Mouse (Mus musculus) midbrain, embryonic 10.5 days (tissue): Measurements from ENCODE around the gene Krtap5-5. TPM values are rescaled to one million over a fixed set of nuclear protein-coding genes. Genes with fewer than 3 reads are reported as not detected.
A peak's percentile ranks its signal among the peaks of the same experiment; 100 is the strongest.
"Not testable (repeated sequence)": the region's sequence is repeated elsewhere in the genome, so short reads cannot be mapped to it uniquely, and the experiment has no call there.

ENCODE experiments used
- DNase-seq: peaks from one replicate; pipeline ENCODE4 v3.0.0-alpha.2; 2017; ENCODE audit warnings: low spot score
- H3K27ac ChIP-seq: fragments of 300-500 bp; sonication (generic); replicated peaks from 2 replicates; pipeline ENCODE4 v1.5.1; 2016; ENCODE audit warnings: mild to moderate bottlenecking
- H3K27me3 ChIP-seq: fragments of 300-500 bp; sonication (generic); 2 replicates; pipeline ENCODE4 v1.6.1; 2016; ENCODE audit warnings: low read depth, mild to moderate bottlenecking; ENCODE audit not compliant: poor library complexity, severe bottlenecking
- H3K36me3 ChIP-seq: fragments of 300-500 bp; sonication (generic); 2 replicates; pipeline ENCODE4 v1.6.1; 2016; ENCODE audit warnings: mild to moderate bottlenecking, moderate library complexity
- H3K4me1 ChIP-seq: fragments of 300-500 bp; sonication (generic); 2 replicates; pipeline ENCODE4 v1.6.1; 2016
- H3K4me3 ChIP-seq: fragments of 300-500 bp; sonication (generic); 2 replicates; pipeline ENCODE4 v1.5.1; 2016; ENCODE audit warnings: mild to moderate bottlenecking, moderate library complexity
- H3K9me3 ChIP-seq: fragments of 300-500 bp; sonication (generic); replicated peaks from 2 replicates; pipeline ENCODE4 v1.6.1; 2016; ENCODE audit warnings: mild to moderate bottlenecking
- WGBS: fragments of 180-500 bp; shearing (Covaris S2); methylation state at CpG from one replicate; pipeline ENCODE4 v1.1.7; 2016; 5-methylcytosine and 5-hydroxymethylcytosine counted together
- polyA plus RNA-seq: library from polyadenylated mRNA; unstranded; fragments of >200 nt; fragmentation: Nextera tagmentation; extraction: Ambion mirVana; gene quantifications from 2 replicates; pipeline ENCODE4 v1.2.1, GENCODE M21; 2016

Krtap5-5 gene
- not detected in 2 replicates for polyA plus RNA-seq

DNA sequence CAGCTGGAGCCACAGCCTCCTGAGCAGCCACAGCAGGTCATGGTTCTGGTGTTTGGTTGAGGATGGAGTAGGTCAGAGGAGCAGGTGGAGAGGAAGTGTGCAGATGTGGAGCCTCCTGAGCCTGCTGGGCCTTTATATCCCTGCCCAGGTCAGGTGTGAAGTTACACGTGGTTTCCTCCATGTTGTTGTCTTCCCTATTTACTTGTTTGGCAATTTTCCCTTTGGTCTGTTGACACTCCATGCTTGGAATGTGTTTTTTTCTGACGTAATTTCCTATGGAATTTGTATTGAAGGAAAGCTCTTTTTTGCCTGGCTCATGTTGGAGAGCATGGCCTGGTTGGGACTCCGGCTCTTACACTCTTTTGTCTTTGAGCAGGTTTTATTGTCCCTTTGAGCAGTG, at the start of gene Krtap5-5:
TSS of gene Krtap5-5 (minus strand) at position 101 of the 400 bp plus-strand sequence.
- not testable (repeated sequence) for H3K27ac ChIP-seq, H3K4me1 ChIP-seq, H3K27me3 ChIP-seq, H3K9me3 ChIP-seq, DNase-seq, H3K4me3 ChIP-seq, H3K36me3 ChIP-seq
- WGBS: 75% methylated on average over 3 of the region's 3 CpGs

- not testable (repeated sequence) for H3K4me3 ChIP-seq, DNase-seq, H3K9me3 ChIP-seq, H3K36me3 ChIP-seq, H3K27ac ChIP-seq
- Histone ChIP-seq H3K27me3 (peaks cover 28% of the 10 kb centered on the region), H3K4me1 (peaks cover 13% of the 10 kb centered on the region)
- 57% methylated on average over 1 of the region's 1 CpGs for WGBS
Measured at GRCm38 (mm10) chr7:142279291-142279690, 49.5 kb upstream of the Krtap5-5 start.

DNA sequence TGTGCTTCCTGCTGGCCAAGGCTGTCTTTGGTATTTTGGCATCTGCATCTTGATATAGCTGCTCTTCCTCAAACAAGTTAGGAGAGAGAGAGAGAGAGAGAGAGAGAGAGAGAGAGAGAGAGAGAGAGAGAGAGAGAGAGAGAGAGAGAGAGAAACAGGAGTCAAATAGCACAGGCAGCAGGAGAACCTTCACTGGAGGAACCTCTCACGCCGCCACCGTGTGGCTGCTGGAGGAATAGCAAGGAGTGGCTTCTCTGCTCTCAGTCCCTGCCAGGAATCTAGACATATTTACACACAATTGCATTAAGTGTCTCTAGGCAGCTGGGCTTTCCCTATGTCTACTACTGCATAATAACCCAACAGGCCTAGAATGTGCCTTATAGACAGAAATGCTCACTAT, 48.4 kb upstream of the Krtap5-5 start:
- not testable (repeated sequence) for H3K4me1 ChIP-seq, H3K4me3 ChIP-seq, H3K27ac ChIP-seq, H3K9me3 ChIP-seq, H3K36me3 ChIP-seq
- DNase-seq: peak; percentile 52
- 2% methylated on average over 3 of the region's 3 CpGs for WGBS
- H3K27me3 ChIP-seq: peaks cover 21% of the 10 kb centered on the region

DNA sequence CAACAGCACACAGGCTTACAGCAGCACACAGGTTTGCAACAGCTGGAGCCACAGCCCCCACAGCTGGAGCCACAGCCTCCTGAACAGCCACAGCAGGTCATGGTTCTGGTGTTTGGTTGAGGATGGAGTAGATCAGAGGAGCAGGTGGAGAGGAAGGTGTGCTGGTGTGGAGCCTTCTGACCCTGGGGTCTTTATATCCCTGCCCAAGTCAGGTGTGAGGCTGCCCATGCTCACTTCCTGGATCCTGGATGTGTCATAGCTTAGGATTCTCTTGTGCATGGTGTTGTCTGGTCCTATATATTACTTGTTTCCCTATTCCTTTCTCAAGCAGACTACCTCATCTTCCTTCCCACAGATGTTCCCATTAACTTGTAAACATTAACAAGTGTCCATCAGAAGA, 44.5 kb upstream of the Krtap5-5 start, which contains the start of gene Gm4559:
TSS of gene Gm4559 (minus strand) at position 101 of the 400 bp plus-strand sequence.
- H3K27me3 ChIP-seq, H3K4me3 ChIP-seq, DNase-seq, H3K36me3 ChIP-seq, H3K27ac ChIP-seq, H3K4me1 ChIP-seq, H3K9me3 ChIP-seq: not testable (repeated sequence)

DNA sequence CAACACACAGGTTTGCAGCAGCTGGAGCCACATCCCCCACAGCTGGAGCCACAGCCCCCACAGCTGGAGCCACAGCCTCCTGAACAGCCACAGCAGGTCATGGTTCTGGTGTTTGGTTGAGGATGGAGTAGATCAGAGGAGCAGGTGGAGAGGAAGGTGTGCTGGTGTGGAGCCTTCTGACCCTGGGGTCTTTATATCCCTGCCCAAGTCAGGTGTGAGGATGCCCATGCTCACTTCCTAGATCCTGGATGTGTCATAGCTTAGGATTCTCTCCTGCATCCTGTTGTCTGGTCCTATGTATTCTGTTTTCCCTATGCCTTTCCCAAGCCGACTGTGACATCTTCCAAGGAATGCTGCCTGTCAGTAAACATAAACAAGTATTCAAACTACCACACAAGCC, 28.5 kb upstream of the Krtap5-5 start, which contains the start of gene Gm2431:
TSS of gene Gm2431 (minus strand) at position 101 of the 400 bp plus-strand sequence.
- not testable (repeated sequence) for H3K27me3 ChIP-seq, H3K36me3 ChIP-seq, H3K27ac ChIP-seq, H3K9me3 ChIP-seq, H3K4me1 ChIP-seq, H3K4me3 ChIP-seq, DNase-seq
- WGBS: 58% methylated on average over 1 of the region's 1 CpGs

GRCm38 (mm10) chr7:142255517-142255916, 25.7 kb upstream of the Krtap5-5 start:
- no peaks in the 10 kb centered on the region for H3K9me3 ChIP-seq
- no peak overlapping the region for H3K4me3 ChIP-seq
- no peaks in the 10 kb centered on the region for H3K27me3 ChIP-seq
- DNase-seq: no peak
- no peaks in the 10 kb centered on the region for H3K36me3 ChIP-seq
- 0% methylated on average over 2 of the region's 2 CpGs for WGBS
- H3K4me1 ChIP-seq: no peaks in the 10 kb centered on the region
- H3K27ac ChIP-seq: no peak overlapping the region

- DNase-seq: peak; percentile 35
- Histone ChIP-seq H3K27ac (no peak overlapping the region), H3K4me3 (no peak overlapping the region), H3K4me1 (no peaks in the 10 kb centered on the region), H3K36me3 (no peaks in the 10 kb centered on the region), H3K9me3 (no peaks in the 10 kb centered on the region), H3K27me3 (no peaks in the 10 kb centered on the region)
- 3% methylated on average over 1 of the region's 1 CpGs for WGBS
Measured at GRCm38 (mm10) chr7:142249824-142250223, 20.1 kb upstream of the Krtap5-5 start.

- Histone ChIP-seq H3K4me1 (no peaks in the 10 kb centered on the region), H3K4me3 (no peak within 1 kb of the TSS), H3K27me3 (no peaks in the 10 kb centered on the region), H3K9me3 (peaks cover 11% of the 10 kb centered on the region; the same call in 1 of the 2 replicates), H3K36me3 (no peaks in the 10 kb centered on the region), H3K27ac (no peak within 1 kb of the TSS)
- no peak for DNase-seq
- WGBS: 62% methylated on average over 2 of the region's 2 CpGs
Measured at GRCm38 (mm10) chr7:142240978-142241377, 11.2 kb upstream of the Krtap5-5 start, which contains the start of gene Gm40460. Gene Gm40460, minus strand, starts transcription at chr7:142241078.

DNA sequence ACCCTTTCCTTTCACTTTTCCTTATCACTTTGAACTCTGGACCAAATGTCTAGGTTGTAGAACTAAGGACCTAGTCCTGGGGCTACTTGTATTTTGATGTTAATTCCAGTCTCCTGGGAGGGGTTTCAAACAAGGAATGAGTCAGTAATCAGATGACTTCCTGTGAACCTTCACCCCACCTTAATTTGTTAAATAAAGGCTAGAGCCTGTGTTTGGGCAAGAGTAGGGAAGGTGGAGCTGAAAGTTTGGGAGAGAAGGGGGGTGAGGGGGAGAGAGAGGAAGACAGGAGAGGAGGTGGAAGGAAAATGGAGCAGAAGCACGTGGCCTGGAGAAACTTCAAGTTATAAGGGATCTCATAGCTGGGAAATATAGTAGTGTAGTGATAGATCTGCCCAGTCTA, 1.8 kb upstream of the Krtap5-5 start:
- H3K4me1 ChIP-seq: 0 out of 2 replicates have a peak, but pooled peaks cover 2% of the 10 kb centered on the region
- no peak overlapping the region for H3K4me3 ChIP-seq
- H3K27ac ChIP-seq: no peak overlapping the region
- no peak for DNase-seq
- no peaks in the 10 kb centered on the region for H3K27me3 ChIP-seq
- peaks cover 16% of the 10 kb centered on the region for H3K9me3 ChIP-seq
- H3K36me3 ChIP-seq: no peaks in the 10 kb centered on the region
- 27% methylated on average over 1 of the region's 1 CpGs for WGBS

DNA sequence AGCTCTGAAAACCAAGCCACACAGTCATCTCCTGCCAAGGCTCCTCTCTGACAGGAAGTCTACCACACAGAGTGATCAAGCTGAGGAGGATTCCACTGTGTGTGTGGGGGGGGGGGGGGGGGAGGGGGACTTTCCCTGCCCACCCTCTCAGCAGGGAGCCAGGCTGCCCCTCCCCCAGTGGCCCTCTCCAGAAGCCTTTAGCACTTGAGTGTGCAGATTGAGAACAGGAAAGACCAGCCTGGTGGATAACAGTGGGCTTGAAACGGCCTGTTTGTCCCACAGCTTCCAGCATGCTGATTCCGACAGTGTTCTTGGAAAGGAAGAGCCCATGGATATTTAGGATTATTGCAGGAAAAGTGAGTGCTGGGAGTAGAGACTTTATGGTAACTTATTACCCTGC, 5.3 kb downstream of the Krtap5-5 start:
- H3K4me3 ChIP-seq: no peak overlapping the region
- 54% methylated on average over 2 of the region's 2 CpGs for WGBS
- no peaks in the 10 kb centered on the region for H3K36me3 ChIP-seq
- H3K27me3 ChIP-seq: no peaks in the 10 kb centered on the region
- no peaks in the 10 kb centered on the region for H3K9me3 ChIP-seq
- peaks cover 7% of the 10 kb centered on the region for H3K4me1 ChIP-seq
- DNase-seq: no peak
- H3K27ac ChIP-seq: no peak overlapping the region

GRCm38 (mm10) chr7:142212136-142212535, 17.6 kb downstream of the Krtap5-5 start:
- not testable (repeated sequence) for DNase-seq, H3K4me1 ChIP-seq, H3K36me3 ChIP-seq, H3K9me3 ChIP-seq, H3K4me3 ChIP-seq, H3K27ac ChIP-seq, H3K27me3 ChIP-seq
- WGBS: 66% methylated on average over 1 of the region's 1 CpGs

- 64% methylated on average over 1 of the region's 1 CpGs for WGBS
- no peaks in the 10 kb centered on the region for H3K36me3 ChIP-seq
- no peaks in the 10 kb centered on the region for H3K4me1 ChIP-seq
- DNase-seq: no peak
- no peak within 1 kb of the TSS for H3K27ac ChIP-seq
- H3K4me3 ChIP-seq: no peak within 1 kb of the TSS
- H3K27me3 ChIP-seq: no peaks in the 10 kb centered on the region
- H3K9me3 ChIP-seq: no peaks in the 10 kb centered on the region
Measured at GRCm38 (mm10) chr7:142211559-142211958, 18.2 kb downstream of the Krtap5-5 start, which contains the start of gene Gm7579. Gene Gm7579, plus strand, starts transcription at chr7:142211859.

DNA sequence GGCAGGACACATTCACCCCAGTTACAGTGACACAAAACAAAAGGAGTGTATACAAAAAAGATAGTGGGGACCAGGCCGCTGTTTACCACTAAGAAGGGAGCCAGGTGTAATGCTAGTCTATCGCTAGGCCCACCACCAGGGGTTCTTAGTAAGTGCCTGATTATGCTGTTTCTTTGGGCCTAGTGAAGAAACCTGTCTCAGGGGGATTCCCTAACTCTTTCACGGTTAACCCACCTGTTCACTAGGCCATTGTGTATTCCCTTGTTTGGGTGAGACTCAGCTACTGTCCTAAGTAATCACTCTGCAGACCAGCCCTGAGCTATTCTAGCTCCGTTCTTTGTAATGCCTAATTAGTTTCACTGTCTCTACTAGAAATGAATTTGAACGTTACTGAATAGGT, 22.9 kb downstream of the Krtap5-5 start:
- not testable (repeated sequence) for H3K36me3 ChIP-seq, H3K4me3 ChIP-seq, H3K9me3 ChIP-seq, H3K4me1 ChIP-seq, H3K27ac ChIP-seq, DNase-seq, H3K27me3 ChIP-seq
- WGBS: 80% methylated on average over 5 of the region's 5 CpGs

- H3K27me3 ChIP-seq: no peaks in the 10 kb centered on the region
- DNase-seq: no peak
Measured at GRCm38 (mm10) chr7:142205488-142205887, 24.3 kb downstream of the Krtap5-5 start.

More at GRCm38 (mm10) chr7:142205488-142205887, 24.3 kb downstream of the Krtap5-5 start:
- H3K4me3 ChIP-seq: no peak overlapping the region
- no peak overlapping the region for H3K27ac ChIP-seq
- no peaks in the 10 kb centered on the region for H3K4me1 ChIP-seq
- no peaks in the 10 kb centered on the region for H3K9me3 ChIP-seq
- no peaks in the 10 kb centered on the region for H3K36me3 ChIP-seq
